In the genomic region with DNA sequence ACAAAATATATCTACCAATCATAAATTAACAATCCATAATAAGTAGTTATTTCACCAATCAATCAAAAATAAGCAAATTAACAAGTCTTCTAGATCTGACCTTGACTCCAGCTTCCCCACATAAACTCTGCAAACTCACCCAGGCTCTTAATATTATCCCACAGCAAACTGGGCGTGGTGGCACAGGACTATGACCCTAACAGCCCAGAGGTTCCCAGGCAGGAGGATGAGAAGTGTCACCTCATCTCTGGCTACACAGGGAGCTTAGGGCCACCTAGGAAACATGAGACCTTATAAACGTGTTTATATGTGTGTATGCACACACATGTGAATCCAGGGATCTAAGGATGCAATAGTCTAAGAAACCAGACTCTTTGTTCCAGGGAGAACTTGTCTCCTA, we compare ENCODE assay signal across 16 mouse cellular contexts.
"Had no signal": no experiment of that assay in that cellular context is flagged by ENCODE, and none has a peak within 500 bp of the region (broad histone marks: within the 10 kb centered on the region; RNA-seq: fewer than 3 reads in every experiment).

No protein-coding gene starts in this region.

- H3K9me3 ChIP-seq: neural tube, embryonic 13.5 days; neural tube, embryonic 15.5 days; stomach, embryonic 15.5 days had no signal

- H3K27ac ChIP-seq: neural tube, embryonic 13.5 days; neural tube, embryonic 15.5 days; stomach, embryonic 15.5 days; stomach, postnatal 0 days had no signal

- DNase-seq: retina, postnatal 1 day; right cerebral cortex, adult 18-20 months; right cerebral cortex, postnatal 14 days; right cerebral cortex, postnatal 25 days; right cerebral cortex, postnatal 4 days; spleen, adult 18-20 months; thymus, adult 18-20 months; thymus, adult 2 months; thymus, postnatal 14 days; thymus, postnatal 25 days; thymus, postnatal 36 days; thymus, postnatal 4 days had no signal

- H3K36me3 ChIP-seq: neural tube, embryonic 13.5 days; neural tube, embryonic 15.5 days; stomach, embryonic 15.5 days had no signal

- H3K4me3 ChIP-seq: neural tube, embryonic 13.5 days; neural tube, embryonic 15.5 days; stomach, embryonic 15.5 days had no signal

- H3K9ac ChIP-seq: neural tube, embryonic 13.5 days; neural tube, embryonic 15.5 days; stomach, embryonic 15.5 days had no signal

- H3K4me2 ChIP-seq: neural tube, embryonic 13.5 days; neural tube, embryonic 15.5 days; stomach, embryonic 15.5 days had no signal

- H3K4me1 ChIP-seq: neural tube, embryonic 13.5 days; neural tube, embryonic 15.5 days; stomach, embryonic 15.5 days had no signal

- H3K27me3 ChIP-seq: neural tube, embryonic 13.5 days; neural tube, embryonic 15.5 days; stomach, embryonic 15.5 days had no signal
